Mouse (Mus musculus): ENCODE measurements around the gene Trim47. TPM values are rescaled to one million over a fixed set of nuclear protein-coding genes. Genes with fewer than 3 reads are reported as not detected.
"Not testable (repeated sequence)": the region's sequence is repeated elsewhere in the genome, so short reads cannot be mapped to it uniquely, and the experiment has no call there.

Gene Trim47
- total RNA-seq, 2 experiments from 2014 or later = 7.0 to 9.6 TPM

DNA sequence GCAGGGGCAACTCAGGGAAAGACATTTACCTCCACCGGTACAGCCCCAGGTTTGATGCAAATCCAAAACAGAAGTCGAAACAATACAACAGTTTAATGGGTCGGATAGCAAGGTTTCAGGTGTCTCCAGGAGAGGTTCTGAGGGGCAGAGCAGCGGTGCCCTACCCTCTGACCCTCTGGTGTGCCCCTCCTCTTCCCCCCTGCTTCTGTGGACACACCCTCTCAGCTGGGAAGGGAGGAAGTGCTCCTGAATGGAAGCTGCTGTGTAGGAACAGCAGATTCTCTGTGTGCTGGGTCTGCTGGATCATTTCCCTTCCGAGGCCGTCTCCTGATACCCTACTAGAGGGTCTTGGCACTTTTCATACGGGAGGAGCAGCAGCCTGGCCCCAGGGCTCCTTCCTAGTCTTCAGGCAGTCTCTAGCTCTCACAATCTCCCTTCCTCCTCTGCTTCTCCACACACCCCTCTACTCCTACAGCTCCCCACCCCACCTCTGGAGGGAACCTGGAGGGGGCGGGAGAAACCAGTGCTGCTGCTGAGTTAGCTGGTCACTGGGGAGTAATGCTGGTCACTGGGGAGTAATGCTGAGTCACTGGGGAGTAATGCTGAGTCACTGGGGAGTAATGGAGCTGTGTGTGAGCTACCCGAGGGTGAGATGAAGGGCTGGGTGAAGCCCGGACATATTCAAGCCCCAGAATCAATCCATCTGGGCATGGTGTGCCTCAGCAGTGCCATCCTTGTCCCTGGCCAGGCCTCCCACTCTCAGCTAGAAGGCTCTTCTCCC is 15.4 kb upstream of the Trim47 start:
- no peak for DNase-seq (ENCODE audit: low spot score in 2 of 2)
- intact Hi-C loops (cut with DNase I) = no loop called here

DNA sequence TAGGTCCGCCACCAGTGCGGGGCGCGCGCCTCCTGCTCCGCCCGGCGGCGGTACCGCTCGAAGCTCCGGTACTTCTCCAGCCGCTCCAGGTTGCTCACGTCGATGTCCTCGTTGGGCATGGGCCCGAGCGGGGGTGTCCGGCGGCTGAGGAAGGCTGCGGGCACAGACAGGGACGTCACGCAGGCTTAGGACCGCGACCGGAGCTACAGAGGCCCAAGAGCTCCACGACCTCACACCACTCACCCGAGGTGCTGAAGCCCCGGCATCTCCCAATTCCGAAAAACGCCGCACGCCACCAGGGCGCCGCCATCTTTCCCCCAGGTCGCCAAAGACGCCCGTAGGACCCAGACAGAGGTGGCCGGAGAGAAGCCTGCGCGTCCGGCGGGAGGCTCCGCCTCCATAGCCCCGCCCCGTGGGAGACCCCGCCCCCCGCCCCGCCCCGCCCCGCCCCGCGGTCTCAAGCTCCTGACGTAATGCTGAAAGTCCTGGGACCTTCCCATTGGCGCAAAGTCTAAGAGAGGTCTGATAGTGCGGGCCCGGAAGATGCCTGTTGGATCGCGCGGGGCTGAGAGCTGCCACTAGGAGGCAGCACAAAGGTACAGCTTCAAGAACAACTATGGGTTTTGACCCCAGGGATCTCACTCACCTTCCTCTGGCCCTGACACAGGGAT is 11.6 kb upstream of the Trim47 start, which contains the start of gene Mrpl38:
TSS of gene Mrpl38 (minus strand) at position 401 of the 671 bp plus-strand sequence.
- peak; percentile 81 to 83 for DNase-seq (ENCODE audit: low spot score in 2 of 2)
- intact Hi-C loops (cut with DNase I) = loop anchor here (1.0 to 2.0 kb wide), 2 partner anchors 30 to 52 kb away; partner anchors contain the start of genes Fbf1 and Wbp2

GRCm38 (mm10) chr11:116138096-116138467 is 11.1 kb upstream of the Trim47 start:
- intact Hi-C loops (cut with DNase I) = loop anchor here (2.0 kb wide), 1 partner anchor 51 kb away; the partner anchor contains the start of gene Wbp2
- no peak for DNase-seq (ENCODE audit: low spot score in 2 of 2)

DNA sequence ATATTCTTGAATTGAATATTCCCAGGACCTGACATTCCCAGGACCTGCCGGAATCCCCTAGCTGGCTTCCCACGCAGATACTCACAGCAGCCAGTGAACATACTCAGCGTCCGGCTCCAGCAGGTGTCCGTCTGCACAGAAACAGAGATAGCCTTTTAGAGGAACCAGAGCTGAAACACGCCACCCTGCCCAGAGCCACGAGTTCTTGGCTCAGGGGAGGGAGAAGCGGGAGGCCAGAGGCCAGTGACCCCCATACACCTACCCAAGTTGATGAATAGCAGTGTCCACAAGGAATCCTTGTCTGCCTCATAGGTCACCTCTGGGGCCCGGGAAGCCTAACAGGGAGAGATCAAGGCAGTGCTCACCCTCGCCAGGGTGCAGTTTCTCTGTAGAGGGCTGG is 7.2 kb upstream of the Trim47 start:
- intact Hi-C loops (cut with DNase I) = loop anchor here (5.0 kb wide), 1 partner anchor 202 kb away; the partner anchor contains the start of genes Recql5 and Sap30bp
- DNase-seq (ENCODE audit: low spot score in 2 of 2) = no peak

GRCm38 (mm10) chr11:116133497-116133896 is 6.5 kb upstream of the Trim47 start:
- intact Hi-C loops (cut with DNase I) = loop anchor here (5.0 kb wide), 1 partner anchor 201 kb away; the partner anchor contains the start of genes Recql5 and Sap30bp

DNA sequence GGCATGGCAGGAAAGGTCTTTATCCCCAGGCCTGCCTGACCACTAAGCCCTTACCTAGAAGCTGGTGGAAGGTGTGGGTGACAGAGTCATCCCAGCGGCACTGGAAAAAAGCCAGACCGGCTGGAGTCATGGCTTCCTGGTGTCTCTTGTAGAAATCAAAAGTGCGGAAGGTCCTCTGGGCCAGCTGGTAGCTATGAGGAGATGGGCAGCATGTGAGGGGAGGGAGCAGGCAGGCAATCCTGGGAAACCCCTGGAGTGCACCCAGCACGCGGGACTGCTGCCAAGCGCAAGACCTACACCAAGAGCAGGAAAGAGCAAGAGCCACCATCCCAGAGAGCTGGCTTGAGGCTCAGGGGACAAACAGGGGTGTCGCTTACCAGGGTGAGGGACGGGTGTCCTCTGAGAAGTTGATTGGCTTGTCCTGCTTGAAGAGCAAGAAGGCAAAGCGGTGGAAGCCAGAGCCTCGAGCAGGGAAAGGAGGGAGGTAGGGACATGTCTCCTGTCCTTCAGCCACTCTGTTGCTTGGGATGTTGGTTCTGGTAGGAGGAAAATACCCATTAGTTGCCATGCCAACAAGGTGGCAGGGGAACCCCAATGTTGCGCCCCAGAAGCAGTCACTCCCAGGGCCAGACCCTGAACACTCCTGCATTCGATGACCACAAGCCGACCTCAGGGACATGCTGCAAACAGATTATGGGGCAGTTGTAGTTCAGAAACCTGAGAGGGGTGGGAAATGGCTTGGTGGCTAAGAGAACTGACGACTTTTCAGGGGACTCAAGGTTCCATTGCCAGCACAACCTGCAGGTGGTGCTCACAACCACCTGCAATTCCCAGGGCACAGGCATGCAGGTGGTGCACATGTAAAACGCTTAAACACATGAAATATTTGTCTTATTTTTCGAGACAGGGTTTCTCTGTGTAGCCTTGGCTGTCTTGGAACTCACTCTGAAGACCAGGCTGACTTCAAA is 5.6 kb upstream of the Trim47 start:
- intact Hi-C loops (cut with DNase I) = loop anchor here (5.0 kb wide), 1 partner anchor 200 kb away; the partner anchor contains the start of genes Recql5 and Sap30bp
- no peak for DNase-seq (ENCODE audit: low spot score in 2 of 2)

More at GRCm38 (mm10) chr11:116133497-116133896, 6.5 kb upstream of the Trim47 start:
- no peak for DNase-seq (ENCODE audit: low spot score in 2 of 2)

- intact Hi-C loops (cut with DNase I) = loop anchor here (2.0 to 5.0 kb wide), 2 partner anchors 101 to 199 kb away; partner anchors contain the start of genes Recql5, Sap30bp and Unk
- DNase-seq (ENCODE audit: low spot score in 2 of 2) = no peak
These were observed 4.5 kb upstream of the Trim47 start for GRCm38 (mm10) chr11:116131349-116132170.

DNA sequence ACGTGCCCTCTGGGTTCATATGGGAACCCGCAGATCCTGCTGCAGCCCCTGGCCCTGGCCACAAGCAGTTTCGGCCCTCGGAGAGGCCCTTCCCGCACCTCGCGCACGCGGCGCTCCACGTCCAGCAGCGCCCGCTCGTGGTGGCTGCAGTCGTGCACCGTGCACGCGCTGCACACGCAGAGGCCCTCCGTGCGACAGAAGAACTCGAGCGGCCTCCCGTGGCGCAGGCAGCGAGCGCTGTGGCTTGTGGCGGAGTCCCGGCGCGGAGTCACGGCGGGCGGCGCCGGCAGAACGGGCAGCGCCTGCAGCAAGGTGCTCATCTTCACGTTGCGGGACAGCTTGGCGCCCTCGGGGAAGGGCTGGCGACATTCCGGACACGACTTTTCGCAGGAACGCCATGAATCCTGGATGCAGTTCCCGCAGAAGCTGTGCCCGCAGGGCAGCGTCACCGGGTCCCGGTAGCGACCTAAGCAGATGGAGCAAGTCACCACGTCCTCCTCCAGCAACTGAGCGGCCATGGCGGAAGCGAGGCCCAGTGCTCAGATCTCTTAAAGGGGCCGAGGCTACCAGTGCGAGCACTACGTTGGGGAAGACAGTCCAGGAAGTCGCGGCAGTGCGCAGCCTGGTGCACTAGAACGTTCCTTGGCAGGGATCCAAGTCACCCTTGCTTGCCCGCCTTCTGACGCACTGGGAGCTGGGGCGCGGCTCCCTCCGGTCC is 3.6 kb upstream of the Trim47 start, which contains the start of gene Trim65:
TSS of gene Trim65 (minus strand) at position 641 of the 718 bp plus-strand sequence.
- DNase-seq (ENCODE audit: low spot score in 2 of 2) = peak; percentile 86
- intact Hi-C loops (cut with DNase I) = loop anchor here (1.0 to 5.0 kb wide), 3 partner anchors 43 to 198 kb away; partner anchors contain the start of genes Recql5, Sap30bp and Unk

DNA sequence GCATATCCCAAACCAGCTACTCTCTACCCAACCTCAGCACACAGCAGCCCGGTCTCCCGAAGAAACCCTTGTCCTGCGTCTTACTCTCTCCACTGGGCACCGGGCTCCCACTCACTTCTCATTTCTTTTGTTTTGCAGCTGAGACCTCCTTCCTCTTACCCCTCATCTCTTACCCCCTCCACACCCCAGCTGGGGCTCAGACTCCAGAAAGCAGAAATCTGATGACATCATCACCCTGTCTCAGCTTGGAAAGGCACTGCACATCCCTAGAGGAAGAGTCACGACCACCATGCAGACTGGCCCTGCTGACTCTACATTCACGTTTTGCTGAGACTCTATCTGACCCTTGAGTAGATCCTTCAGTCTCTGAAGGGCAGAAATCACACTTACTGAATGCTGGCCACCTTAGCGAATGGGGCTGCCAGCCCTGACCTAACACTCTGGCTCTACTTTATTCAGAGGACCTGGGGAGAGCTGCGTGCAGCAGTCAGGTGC is 3.0 kb upstream of the Trim47 start:
- DNase-seq (ENCODE audit: low spot score in 2 of 2) = no peak
- intact Hi-C loops (cut with DNase I) = loop anchor here (1.0 to 5.0 kb wide), 3 partner anchors 43 to 198 kb away; partner anchors contain the start of genes Recql5, Sap30bp and Unk

DNA sequence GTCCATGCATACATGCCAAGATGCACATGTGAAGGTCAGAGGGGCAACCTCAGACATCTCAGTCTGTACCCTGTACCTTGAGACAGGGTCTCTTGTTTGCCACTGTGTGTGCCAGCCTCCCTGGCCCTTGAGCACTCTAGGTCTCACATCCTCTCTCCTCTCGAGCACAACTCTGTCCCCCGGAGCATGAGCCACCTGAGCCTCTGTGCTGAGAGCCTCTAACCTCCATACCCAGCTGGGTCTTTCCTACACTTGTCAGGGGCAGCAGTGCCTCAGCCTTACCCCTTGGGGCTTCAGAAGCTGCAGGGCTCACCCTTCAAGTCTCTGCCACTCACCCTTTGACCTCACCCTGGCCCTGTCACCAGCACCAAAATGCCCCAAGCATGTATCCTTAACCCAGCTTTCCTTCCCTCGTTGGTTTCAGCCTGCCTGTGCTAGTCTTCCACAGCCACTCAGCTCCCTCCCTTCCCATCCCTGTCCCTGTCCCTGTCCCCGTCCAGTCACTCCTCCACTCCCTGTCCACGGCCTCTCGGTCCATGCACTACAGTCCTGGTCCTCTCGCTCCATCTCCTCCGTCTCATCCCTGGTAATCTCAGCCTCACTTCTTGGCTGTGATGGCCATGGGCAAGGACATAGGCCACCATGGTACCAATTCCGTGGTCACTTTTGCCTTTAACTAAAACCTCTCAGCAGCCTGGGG is 2.2 kb upstream of the Trim47 start:
- intact Hi-C loops (cut with DNase I) = no loop called here
- DNase-seq (ENCODE audit: low spot score in 2 of 2) = no peak

DNA sequence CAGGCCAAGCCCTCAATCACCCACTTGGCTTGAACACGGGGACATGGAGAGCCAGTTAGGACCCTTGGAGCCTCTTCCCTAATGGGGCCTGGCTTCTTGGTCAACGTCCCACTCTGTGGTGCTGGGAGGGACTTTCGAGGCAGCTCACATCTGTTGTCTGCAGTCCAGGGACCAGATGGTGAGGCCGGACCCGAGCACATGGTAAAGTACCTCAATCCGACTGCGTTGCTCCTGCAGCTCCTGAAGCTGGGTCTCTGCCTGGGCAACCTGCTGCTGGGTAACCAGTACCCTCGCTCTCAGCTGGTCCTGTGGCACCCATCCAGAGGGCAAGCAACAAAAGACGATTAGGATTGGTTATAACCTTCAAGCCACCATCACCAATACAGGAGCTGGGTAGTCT is 976 bp upstream of the Trim47 start:
- intact Hi-C loops (cut with DNase I) = no loop called here
- no peak for DNase-seq (ENCODE audit: low spot score in 2 of 2)

DNA sequence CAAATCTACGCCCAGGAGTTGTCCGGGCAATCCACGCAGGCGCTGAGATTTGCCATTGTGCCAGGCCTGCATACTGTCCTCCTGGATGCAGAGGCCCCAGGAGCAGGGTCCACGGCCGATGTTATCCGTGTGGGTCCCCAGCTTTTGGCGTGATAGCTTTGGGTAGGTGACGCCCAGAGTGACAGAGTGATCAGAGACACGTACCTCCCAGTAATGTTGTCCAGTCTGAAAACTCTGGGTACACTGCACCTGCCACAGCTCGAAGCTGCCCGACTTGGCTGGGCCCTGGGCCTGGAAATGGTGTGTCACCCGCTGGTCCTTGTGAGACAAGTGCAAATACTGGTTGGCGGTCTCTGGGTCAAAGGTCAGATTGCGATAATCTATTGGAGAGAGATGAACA is 749 bp downstream of the Trim47 start:
- DNase-seq (ENCODE audit: low spot score in 2 of 2) = no peak
- intact Hi-C loops (cut with DNase I) = no loop called here

DNA sequence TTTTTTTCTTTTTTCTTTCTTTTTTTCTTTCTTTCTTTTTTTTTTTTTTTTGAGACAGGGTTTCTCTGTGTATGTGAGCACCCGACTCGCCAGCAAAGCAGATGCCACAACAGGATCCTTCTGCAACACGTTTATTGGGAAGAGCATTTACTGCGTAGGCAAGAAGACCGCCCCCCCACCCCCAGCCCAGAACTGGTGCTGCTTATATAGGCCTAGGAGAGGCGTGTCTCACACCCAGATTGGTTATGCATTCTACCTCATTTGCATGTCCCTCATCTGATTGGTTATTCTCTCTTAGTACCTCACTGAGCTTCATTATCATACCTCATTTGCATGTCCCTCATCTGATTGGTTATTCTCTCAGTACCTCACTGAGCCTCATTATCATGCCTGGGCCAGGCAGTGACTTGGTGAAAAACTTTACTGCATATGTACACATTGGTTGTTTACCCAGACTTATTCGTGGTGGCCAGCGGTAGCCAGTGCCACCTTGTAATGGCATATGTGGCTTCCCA is 5.2 kb downstream of the Trim47 start:
- DNase-seq (ENCODE audit: low spot score in 2 of 2); intact Hi-C loops (cut with DNase I): not testable (repeated sequence)

- no peak for DNase-seq (ENCODE audit: low spot score in 2 of 2)
- intact Hi-C loops (cut with DNase I) = no loop called here
These were observed 9.2 kb downstream of the Trim47 start for GRCm38 (mm10) chr11:116117819-116118218.

DNA sequence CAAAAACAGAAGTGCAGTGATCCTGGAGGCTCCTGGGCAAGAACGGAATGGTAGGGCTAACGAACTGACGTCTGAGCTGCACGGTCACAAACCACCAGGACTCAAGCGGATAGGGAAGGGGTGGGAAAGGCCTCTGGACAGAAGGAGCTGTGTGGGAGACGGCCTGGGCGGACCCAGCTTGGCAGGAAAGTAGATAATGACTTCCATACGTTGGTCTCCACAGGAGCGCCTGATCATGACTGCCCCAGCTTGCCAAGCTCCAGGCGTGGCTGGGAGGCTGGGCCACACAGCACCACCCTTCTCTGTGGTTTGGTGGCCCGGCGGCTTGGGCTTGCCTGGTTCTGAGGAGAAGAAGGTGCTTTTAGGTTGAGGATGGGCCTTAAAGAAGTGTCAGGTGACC is 9.8 kb downstream of the Trim47 start:
- no peak for DNase-seq (ENCODE audit: low spot score in 2 of 2)
- intact Hi-C loops (cut with DNase I) = no loop called here

DNA sequence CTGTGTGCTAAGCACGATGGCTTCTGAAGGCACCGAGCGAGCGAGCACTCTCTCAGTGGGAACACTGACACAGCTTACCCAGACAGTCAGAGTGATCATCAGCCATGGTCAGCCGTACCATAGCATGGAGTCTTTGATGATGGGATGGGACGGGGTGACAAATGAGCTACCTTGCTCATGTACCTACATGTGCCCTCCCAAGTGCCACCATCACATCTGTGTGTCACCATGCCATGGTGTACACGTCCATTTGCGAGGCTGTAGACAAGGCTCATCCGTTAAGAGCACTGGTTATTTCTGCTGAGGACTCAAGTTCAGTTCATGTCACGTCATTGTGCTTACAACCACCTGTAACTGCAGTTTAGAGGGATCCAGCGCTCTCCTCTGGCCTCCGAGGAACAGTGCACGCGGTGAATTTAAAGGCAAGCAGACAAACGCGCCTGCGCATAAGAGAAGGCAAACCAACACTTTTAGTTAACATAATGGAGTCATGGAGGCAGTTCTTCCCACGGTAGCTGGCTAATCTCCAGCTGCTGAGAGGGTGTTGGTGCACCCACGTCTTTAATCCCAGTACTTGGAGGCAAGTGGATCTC is 15.3 kb downstream of the Trim47 start:
- intact Hi-C loops (cut with DNase I) = no loop called here
- DNase-seq (ENCODE audit: low spot score in 2 of 2) = no peak

All from left cerebral cortex, postnatal 36 days (tissue).